Mouse (Mus musculus) hindlimb bud, embryonic 11.5 days (tissue): ENCODE measurements around the gene Peg3.

Experiments
- DNase-seq: peaks from one replicate; pipeline ENCODE4 v3.0.0-alpha.2; 2012; ENCODE audit warnings: low read depth, low spot score; ENCODE audit errors: extremely low spot score

Peg3 gene

DNA sequence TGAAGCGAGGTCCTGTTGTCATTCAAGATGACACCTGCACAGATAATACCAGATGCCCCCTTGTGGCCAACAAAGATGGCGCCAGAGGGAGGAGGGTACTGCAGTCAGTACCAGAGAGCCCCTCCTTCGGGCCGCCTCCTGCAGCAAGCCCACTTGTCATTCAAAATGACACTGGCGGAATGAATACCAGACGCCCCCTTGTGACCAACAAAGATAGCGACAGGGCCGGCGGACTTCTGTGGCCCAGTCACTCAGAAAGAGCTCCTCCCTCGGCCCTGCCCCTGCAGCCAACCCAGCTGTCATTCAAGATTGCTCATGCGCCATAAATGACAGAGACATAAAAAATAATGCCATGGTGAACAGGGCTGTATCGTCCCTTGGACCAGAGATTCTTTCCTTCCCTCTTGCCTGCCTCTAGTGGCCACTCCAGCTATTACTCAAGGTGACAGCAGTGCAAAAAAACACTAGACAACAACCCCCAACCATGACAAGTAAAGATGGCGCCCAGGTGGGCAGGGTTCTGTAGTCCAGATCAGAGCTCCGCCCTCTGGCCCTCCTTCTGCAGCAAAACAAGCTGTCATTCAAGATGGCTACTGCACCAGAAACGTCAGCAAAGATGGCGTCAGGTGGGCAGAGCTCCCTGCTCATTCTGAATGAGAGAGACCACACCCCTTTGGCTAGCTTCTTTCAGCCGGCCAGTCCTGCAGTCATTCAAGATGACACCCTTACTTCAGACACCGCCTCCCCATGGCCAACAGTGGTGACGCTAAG lies 2.7 kb downstream of the Peg3 start:
- DNase-seq: no peak

DNA sequence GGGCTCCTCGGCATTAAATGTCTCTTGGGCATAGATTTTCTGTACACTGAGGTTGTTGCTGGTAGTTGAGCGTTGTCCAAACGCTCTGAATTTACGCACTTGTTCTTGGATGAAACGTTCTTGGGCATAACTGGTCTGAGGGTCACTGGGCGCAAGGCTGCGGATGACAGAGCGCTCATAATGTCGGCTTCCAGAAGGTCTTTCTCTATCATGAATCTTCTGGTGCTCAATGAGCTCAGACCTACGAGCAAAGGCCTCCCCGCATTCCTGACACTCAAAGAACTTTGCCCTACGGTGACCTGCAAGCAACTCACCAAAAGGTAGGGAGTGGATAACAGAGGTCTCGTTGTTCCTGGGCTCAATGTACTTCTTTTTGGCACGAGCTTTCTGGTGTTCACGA lies 20.8 kb downstream of the Peg3 start:
- no peak for DNase-seq

DNA sequence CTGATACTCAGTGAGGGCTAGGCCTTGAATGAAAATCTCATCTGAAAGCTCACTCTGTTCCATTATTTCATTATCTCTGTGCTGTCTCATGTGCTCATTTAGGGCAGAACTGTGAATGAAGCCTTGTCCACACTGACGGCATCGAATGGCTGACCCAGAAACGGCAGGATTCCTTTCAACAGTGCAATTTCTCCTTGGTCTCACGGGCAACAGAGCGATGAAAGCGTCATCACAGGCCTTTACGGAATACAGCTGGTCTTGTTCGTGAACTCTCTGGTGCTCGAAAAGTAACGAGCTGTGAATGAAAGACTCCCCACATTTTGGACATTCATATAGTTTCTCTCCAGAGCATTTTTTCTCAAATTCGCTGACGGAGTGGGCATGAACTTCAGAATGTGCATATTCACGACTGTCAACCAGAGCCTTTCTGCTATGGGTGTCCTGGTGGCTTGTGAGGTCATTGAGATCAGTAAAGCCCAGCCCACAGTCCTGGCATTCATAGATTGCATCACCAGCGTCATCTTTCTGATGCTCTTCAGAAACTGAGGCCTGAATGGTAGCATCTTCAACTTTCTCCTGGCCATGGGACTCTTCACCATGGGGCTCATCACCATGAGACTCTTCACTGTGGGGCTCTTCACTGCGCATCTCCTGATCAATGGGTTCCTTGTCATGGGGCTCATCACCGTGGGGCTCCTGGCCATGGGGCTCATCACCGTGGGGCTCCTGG lies 21.6 kb downstream of the Peg3 start:
- DNase-seq: no peak

DNA sequence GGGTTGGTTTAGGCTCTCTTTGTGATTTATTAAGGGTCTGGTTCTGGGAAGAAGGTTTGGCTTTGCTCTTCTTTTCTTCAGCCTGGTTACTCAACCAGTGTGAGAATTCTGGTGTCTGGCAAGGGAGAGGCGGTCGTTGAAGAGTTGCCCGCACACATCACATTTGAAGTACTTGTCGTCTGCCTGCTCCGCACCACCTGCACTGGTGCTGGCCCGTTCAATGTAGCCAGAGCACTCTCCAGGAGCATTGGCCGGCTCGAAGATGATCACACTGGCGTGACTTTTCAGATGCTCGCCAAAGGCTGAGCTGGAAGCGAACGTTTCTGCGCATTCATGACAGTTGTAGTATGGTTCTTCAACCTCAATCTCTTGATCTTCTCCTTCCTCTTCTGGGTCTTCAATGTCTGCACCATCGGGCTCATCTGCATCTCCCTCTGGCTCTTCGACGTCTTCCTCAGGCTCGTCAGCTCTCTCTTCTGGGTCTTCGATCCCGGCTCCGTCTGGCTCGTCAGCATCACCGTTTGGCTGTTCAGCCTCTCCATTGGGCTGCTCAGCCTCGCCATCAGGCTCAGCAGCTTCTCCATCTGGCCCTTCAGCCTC lies 22.7 kb downstream of the Peg3 start:
- DNase-seq: no peak

GRCm38 (mm10) chr7:6699230-6699629 lies 31.0 kb downstream of the Peg3 start:
- DNase-seq: no peak

- peak; percentile 82 for DNase-seq
These were observed 33.8 kb downstream of the Peg3 start, which contains the start of gene Zim1 for GRCm38 (mm10) chr7:6696241-6697045. TSS of gene Zim1 (minus strand) at chr7:6696450.

GRCm38 (mm10) chr7:6685511-6685910 lies 44.7 kb downstream of the Peg3 start:
- DNase-seq: no peak

- no peak for DNase-seq
These were observed 63.5 kb downstream of the Peg3 start for GRCm38 (mm10) chr7:6666726-6667125.

GRCm38 (mm10) chr7:6663430-6663829 lies 66.8 kb downstream of the Peg3 start:
- no peak for DNase-seq

DNA sequence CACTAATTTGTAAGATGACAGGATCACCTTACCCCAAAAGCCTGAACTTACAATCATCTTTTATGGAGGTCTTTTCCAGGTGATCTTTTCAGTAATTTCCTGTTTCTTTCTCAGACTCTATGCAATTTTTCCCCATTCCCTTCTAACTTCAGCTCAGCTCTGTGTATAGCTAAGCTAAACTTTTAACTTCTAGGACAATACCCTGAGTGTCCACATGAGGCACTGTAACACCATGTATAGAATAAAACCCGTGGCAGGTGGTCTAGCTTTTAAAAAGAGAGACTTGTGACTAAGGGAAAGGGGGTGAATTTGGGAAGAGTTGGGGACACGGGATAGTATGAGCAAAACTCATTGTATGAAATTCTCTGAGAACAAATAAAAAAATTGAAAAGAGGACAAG lies 70.6 kb downstream of the Peg3 start:
- DNase-seq: peak; percentile 39

- no peak for DNase-seq
These were observed 71.6 kb downstream of the Peg3 start for GRCm38 (mm10) chr7:6658606-6659005.
